Mouse (Mus musculus) cerebellum, adult (tissue): ENCODE results near the gene Tgif2.
"Not testable (repeated sequence)": the region's sequence is repeated elsewhere in the genome, so short reads cannot be mapped to it uniquely, and the experiment has no call there.

ENCODE experiments used
- ATAC-seq: cut with Nextera tagmentation; 2 replicates; pipeline ENCODE4 v1.9.2; 2017; ENCODE audit warnings: mild to moderate bottlenecking, moderate library complexity, mixed read lengths; ENCODE audit not compliant: insufficient number of reproducible peaks, low FRiP score, low TSS enrichment

Gene Tgif2

DNA sequence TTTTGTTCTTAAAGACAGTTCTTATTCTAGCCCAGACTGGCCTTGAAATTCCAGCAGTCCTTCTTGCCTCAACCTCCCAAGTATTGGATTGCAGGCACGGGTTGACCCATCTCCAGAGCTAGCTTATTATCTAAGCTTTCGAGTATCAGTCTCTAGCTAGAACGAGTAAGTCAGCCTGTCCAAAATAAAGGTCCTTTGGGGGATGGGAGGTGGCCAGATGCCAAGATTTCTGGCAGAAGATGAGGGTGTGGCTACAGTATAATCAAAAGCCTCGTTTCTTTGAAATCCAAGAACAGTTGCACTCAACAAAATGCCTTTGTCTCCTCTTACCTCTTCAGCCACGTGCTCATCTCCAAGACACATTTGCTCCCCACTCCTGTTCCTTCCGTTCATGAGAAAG, 30.7 kb downstream of the Tgif2 start:
- no peak for ATAC-seq

DNA sequence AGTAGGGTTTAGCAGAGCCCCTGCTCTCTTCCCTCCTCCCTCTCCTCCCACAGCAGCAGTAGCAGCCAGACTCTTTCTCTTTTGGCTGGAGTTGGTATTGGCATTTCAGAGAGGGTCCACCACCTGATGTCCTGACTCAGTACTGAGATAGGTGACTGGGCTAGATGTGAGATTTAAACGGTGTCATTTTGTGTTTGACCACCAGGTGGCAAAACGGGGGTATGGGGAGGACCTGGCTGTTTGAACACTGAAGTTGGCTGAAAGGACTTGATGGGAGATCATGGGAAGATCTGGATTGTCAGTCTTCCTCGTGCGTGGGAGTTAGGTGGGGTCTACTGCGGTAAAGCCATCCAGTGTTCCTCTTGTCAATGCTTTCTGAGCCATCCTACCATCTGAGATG, 33.8 kb downstream of the Tgif2 start:
- peak; percentile 42; the same call in 1 of the 2 replicates for ATAC-seq

DNA sequence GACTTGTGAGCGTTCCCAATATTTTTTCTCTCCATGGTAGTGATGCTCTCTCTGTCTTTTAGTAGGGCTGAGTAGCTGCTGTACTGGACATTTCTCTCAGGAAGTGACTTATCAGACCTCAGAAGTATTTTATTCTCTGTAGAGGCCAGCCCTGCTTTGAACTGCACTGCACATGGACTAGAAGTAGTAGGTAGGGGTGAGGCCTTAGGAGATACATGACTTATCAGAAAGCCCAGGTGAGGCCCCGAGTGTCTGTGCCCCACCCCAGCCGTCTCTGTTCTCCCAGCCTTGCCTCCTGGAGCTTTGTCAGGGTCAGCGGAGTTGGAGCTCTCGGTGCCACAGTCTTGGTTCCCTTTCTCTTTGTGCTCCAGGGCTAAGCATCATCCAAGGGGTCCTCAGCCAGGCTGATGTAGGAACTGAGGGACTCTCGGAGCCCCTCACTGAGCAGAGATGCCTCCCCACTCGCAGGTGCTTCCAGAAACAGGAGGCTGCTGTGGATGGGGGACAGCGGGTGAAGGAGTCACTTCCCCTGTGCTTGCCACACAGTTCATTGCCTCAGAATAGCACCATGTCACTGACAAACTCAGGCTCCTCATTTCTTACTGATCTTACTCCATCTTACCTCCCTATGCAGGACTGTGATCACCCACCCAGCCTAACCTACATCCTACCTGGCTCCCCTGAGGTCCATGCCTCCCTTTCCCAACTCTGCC, 34.4 kb downstream of the Tgif2 start:
- peak; percentile 67; the same call in 1 of the 2 replicates for ATAC-seq

DNA sequence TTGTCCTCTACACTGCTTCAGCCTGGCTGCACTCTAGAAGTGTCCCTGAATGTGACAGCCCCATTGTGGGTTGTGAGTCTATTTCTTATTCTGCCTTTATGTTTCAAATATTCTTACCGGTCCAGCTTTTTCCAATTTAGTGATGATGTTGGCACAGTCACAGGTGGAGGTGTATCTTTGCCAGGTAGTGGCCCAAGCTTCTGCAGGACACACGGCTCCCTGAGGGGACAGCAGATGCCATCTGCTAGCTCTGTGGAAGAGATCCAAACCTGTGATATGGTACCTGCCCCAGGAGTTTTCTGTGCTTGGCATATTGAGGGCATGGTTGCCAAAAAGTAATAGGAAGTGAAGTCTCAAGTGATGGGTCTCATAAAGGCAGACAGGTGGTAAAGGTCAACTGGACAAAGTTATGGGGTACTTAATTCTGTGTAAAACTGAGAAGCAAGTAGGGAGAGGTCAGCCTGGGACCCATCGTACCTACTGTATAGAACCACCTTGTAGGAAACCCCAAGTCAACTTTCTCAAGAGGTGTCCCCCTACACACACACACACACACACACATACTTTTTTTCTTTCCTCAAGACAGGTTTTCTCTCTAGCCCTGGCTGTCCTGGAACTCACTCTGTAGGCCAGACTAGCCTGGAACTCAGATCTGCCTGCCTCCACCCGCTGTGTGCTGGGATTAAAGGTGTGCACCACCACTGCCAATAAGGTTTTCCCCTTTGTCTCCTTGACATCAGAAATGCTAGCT, 35.1 kb downstream of the Tgif2 start:
- ATAC-seq, result peak; percentile 70

DNA sequence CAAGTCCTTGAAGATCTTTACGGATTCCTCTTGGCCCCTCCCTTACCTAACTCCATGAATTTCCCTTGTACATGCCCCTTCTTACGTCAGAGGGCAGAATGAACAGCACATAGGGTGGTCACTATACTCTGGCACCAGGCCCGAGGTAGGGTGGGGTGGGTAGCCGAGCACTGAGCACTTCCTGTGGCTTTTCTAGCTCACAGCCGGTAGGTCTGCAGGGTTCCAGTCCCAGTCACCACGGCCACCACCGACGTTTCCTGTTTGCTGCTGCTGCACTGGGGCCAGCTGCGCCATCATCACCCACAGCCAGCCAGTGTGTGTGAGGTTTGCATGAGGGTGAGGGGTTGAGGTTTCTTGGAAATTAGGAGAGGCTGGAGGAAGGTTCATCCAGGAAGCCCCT, 37.9 kb downstream of the Tgif2 start:
- ATAC-seq, result no peak

DNA sequence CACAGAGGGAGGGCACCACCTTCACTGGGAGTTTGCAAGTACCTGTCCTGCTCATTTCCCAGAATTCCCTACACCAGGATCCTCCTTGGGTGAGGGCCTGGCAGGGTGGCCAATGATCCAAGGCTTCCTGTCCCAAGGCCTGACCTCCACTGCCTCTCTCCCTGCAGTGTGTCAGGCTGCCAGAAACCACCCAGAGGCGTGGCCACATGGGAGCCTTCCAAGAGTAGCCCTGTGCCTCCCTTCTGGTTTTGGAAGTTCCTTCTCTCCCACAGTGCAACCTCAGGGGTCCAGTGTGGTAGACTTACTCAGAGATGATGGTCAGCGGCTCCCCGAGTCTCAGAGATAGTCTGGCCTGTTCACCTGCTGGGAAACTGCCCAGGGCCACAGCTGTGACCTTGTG, 39.7 kb downstream of the Tgif2 start:
- no peak for ATAC-seq

DNA sequence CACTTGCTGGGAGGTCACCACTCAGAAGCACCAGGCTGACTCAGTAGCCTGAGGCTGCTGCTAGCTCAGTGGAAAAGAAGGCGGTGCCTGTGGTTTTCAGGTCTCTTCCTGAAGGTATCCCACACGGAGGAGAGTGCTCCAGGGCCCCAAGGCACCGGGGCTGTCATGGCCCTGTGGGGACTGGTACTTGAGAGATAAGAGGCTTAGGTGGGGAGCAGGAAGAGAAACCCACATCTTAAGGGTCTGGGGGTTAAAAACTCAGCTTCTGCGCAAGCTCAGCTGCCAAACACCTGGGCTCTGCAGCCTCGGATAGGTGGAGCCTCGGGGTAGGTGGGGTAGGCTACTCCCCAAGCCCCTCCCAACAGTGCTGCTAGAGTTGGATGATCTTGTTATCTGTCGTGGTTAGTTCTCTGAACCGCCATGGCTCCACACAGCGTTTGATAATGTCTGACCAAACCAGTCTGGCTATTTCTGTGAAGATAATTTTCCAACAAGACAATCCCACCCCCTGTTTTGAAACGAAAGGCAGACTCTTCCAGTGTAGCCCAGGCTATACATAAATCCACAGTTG, 42.7 kb downstream of the Tgif2 start:
- ATAC-seq, result no peak

DNA sequence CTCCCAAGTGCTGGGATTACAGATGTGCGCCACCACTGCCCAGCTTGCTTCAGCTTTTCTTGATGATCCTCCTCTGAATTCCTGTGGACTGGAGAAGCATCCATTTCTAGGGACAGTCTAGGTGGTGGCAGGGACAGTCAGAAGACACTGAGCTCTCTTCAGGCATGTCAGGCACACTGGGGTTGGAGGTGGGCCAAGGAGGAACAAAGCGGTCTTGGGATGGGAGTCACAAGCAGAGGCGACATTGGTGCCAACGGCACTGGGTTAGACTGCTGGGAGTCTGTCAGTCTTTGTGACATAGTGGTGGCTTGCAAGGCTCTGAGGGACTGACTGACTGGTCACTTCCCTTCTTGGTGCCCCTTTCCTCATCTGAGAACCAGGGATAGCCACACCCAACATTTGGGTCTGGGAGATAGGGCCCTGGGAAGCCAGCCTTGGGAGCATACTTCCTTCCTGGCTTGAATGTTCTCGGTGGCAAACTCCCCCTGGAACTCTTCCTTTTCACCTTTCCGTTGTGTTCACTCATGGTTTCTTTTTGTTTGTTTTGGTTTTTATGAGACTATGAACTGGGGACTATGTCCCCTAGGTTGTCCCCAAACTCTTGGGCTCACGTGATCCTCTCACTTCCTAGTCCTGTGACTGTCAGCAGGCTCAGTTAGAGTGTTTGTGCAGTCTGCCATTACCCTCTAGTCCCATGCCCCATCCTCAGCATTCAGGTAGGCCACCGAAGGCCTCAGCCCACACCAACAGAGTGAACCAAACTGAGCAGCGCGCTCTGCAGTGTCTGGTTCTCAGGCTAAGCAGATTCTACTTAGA, 44.8 kb downstream of the Tgif2 start:
- ATAC-seq, result no peak

DNA sequence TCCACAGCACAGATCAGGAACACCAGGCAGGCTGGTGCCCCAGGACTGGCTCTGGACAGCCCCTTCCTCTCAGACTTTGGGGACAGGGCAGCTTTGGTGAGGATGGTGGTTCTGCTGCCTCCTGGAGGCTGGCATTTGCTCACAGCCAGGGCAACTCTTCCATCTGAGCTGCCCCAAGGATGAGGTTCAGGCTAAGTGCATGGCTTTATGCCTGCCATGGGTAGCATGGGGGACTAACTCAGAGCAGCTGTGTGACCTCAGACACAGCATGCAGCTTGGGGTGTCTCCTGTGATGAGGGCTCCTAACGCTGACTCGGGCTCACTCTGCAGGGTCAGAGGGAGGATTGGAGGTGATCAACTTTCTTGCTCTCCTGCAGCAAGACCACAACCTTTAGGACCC, 45.9 kb downstream of the Tgif2 start:
- ATAC-seq, result not testable (repeated sequence)

DNA sequence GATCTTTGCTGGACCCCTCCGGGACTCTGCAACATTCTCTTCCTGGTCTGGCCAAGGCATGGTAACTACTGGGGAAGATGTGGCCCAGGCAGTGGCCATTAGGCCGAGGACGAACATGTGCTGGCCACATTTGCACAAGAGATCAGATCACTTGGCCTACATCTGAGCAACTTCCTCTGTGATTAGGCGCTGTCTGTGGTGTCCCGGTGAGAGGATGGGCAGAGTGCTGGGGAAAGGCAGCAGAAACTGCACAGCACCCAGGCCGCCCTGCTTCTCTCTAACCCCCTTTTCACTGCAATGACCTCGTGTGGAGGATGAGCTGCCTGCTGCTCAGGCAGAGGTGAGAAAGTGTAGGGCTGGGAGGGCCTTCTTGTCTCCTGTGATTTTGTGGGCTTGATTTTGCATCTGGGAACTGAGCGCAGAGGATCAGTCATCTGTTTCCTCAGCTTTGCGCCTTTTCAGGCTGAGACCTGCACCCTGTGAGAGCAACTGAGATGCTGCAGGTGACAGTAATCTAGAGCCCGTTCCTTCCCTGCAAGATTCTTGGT, 46.4 kb downstream of the Tgif2 start:
- no peak for ATAC-seq

DNA sequence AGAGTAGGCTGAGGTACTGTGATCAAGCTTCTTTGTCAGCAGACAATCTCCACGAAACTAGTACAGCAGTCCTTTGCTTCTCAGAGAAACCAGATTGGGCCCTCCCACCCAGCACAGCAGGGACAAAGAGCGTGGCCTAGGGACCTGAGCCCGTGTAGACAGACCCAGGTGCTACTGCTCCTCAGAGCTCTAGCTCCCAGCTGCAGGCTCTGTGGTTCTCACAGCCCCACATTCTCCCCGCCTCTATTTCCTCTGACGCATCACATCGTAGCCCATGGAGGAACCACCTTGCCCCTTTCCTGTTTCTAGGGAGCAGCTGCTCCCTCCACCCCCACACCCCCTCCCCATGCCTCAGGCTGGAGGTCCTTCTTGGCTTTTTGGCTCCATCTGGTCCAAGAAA, 47.2 kb downstream of the Tgif2 start, which contains the start of gene Sla2:
Gene Sla2 (minus strand): TSS at position 176 of the 400 bp plus-strand sequence.
- ATAC-seq, result no peak

DNA sequence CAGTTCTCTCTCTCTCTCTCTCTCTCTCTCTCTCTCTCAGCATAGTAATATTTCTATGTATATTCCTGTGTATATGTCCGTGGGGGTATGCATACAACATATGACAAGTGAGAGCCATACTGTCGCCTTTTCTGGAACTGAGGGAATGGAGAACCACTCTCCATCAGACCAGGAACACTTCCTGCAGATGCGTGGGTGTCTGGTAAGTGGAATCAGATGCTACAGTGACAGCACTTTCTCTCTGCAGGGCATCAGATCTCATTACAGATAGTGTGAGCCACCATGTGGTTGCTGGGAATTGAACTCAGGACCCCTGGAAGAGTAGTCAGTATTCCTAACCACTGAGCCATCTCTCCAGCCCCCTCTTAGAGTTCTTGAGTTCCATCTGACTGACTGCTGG, 48.7 kb downstream of the Tgif2 start:
- no peak for ATAC-seq

DNA sequence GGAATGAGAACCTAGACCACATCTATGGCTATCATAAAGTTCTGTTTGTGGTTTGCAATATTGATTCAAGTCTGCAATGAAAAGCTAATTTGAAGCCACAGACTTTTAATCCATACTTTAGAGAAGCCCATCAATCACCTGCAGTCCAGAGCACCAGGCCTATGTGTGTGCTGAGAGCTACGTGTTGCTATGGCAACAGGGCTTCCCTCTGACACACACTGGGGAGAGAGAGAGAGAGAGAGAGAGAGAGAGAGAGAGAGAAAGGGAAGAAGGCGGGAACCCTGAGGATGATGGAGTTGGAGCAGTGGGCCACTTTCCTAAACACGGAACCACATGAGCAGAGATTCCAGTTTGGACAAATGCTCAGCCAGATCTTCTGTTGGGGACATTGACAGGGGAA, 52.4 kb downstream of the Tgif2 start:
- no peak for ATAC-seq

DNA sequence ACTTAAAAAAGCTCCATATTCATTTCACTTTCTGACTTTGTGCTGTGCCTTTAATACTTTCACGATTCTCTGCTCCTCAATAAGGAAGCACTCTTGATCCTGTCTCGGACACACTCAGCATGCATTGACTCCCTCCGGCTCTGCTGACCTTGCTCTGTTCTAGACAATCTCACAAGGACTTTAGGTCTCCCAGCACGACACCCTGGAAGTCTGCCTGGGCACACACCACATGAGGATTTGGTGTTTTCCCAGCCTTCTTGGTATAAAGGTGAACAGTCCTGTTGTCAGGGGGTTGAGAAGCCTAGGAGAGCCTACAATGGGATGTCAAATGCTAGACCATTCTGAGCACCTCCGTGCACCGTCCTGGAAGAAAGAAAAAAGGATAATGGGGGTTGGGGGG, 53.0 kb downstream of the Tgif2 start:
- no peak for ATAC-seq

DNA sequence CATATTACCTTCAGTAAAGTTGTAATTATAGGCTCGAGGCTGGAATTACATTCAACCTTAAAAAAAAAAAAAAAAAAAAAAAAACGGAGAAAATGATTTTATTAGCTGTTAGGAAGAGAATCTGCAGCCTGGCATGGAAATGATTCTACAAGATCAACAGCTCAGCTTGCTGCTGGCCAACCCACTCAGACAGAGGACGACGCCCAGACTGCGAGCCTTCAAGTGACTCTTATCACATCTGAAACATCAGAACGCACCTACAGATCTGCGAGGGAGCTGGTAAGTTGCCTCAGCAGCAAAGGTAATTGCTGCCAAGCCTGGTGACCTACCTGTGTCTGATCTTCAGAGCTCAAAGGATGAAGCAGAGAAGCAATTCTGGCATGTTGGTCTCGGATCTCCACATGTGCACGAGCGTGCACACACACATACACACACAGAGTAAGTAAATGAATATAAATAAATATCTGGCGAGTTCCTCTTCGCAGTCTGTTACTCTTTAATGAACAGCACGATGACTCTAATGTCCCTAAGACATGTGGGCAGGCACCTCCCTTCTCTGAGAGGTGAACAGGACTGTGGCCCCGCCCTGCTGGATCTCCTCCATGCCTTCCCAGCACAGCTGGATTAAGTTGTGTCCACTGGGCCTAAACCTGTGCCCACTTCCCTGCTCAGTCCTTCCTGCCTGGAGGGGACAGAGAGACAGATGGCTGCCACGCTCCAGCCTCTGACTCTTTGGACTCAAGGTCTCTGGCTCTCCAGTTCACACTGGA, 54.9 kb downstream of the Tgif2 start:
- no peak for ATAC-seq

DNA sequence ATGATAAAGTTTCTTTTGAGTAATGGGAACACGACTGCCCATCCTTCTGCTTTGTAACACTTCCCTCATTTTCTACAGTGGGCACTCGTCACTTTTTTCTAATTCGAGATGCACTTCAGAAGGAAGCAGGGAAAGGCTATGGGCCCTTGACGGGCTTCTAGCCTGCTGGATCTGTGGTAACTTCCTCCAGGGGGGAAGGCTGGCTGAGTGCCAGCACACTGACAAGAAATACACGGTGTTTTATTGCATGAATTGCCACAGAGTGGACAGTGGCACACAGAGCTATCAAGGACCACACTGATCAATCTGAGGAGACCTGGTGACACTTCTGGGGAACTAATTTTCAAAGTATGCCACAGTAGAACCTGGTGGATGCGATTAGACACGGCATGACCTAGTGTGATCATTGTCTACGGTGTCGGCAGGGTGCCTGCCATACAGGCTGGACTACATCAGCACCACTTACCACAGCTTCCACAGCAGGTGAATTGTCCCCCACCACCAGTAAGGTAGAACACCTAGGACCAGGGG, 56.6 kb downstream of the Tgif2 start:
- ATAC-seq, result no peak

DNA sequence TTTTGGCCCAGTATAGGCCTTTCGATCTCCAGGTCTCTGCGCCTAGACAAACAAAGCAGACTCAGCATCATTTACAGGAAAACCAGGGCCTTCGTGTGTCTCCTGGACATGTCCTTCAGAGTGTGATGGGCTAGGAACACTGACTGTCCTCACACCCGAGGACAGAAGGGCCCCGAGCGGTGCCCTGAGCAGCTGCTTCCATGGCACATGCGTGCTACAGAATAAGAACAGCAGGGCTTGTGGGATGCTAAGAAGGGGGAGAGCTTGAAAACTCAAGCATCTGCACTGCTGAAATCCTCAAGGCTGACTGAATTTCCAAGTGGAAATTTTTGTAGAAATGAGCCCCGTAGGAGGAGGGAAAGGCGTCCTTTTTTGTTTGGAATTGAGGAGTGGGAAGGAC, 57.2 kb downstream of the Tgif2 start:
- ATAC-seq, result no peak

DNA sequence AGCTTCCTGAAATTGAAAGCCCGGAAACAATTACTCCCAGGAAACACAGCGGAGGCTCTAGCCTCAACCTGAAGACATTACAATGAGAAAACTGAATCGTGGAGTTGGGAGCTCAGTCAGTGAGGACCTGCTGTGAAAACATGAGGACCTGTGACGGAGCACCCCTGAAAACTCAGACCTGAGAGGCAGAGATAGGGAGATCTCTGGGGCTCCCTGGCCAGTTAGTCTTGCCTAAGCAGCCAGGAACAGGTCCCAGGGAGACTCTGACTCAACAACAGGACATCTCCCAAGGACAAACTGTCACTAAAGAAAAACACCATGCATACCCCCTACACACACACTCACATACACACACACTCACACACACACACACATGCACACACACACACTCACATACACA, 58.6 kb downstream of the Tgif2 start:
- no peak for ATAC-seq

DNA sequence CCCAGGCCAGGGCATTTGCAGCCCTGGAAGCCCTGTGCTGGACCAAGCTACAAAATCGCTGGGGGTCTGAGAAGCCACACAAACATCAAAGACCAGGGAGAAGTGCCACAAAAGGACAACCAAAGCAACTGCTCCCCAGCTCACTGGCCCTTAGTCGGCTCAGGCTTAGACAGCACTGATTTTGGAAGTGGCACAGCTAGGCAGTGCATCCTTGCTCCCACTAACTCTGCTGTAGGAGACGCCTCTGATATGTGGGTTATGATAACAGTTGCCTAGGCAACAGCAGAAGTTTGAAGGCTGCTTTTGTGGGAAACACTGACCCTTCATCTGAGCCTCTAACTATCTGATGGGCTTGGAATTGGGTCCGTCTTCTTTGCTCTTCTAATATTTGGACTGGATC, 59.4 kb downstream of the Tgif2 start:
- no peak for ATAC-seq

DNA sequence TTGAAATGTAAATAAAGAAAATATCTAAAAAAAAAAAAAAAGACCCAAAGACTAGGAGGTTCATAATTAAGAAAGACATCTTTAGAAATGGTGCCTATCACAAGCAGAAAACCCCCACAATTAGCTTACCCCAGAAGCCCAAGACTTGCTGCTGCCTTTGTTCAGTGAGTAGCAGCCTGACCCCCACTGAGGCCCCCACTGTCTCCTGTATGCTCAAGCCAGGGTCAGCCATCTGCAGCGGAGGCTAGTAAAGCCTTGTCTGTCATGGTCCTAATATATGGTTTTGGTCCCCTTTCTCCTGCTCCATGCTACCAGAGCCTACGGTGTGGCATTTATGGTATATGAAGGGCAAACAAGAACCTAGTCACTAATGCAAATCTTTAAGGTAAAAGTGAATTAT, 61.5 kb downstream of the Tgif2 start:
- ATAC-seq, result no peak
